Mouse (Mus musculus): Measurements from ENCODE around the gene Gm4881. TPM values are rescaled to one million over a fixed set of nuclear protein-coding genes. Genes with fewer than 3 reads are reported as not detected.

Gm4881 gene
- polyA plus RNA-seq, 1 experiment from 2014 or later: not detected

- peak; percentile 78 for TF ChIP-seq CTCF (IDR thresholded peaks at IDR 0.05; ENCODE audit: low read depth)
- H3K4me3 ChIP-seq (ENCODE audit: low read depth, low read length): peak within 1 kb of the TSS; percentile 98
- no peaks in the 10 kb centered on the region for H3K27me3 ChIP-seq (replicated peaks; ENCODE audit: control insufficient read depth, insufficient read depth, low read length)
- peaks cover 34% of the 10 kb centered on the region for H3K36me3 ChIP-seq (ENCODE audit: control insufficient read depth, insufficient read depth)
- peak within 1 kb of the TSS; percentile 87 for H3K27ac ChIP-seq (ENCODE audit: low read depth, low read length)
- ATAC-seq: peak; percentile 98
- H3K9me3 ChIP-seq (ENCODE audit: control insufficient read depth): no peaks in the 10 kb centered on the region
- peak within 1 kb of the TSS; percentile 78 for H3K4me2 ChIP-seq (replicated peaks; ENCODE audit: low read depth)
- WGBS: under 1% methylated on average over 57 of the region's 57 CpGs
- H3K9ac ChIP-seq (ENCODE audit: low read depth, low read length): peak within 1 kb of the TSS; percentile 100
- H3K4me1 ChIP-seq (replicated peaks; ENCODE audit: control insufficient read depth, insufficient read depth, low read length): 0 out of 2 replicates have a peak, but pooled peaks cover 6% of the 10 kb centered on the region
Measured at GRCm38 (mm10) chr7:24883896-24884692, 60.2 kb downstream of the Gm4881 start, which contains the start of gene Rps19. Gene Rps19 (plus strand): TSS chr7:24884371.

GRCm38 (mm10) chr7:24882416-24883199 is 61.7 kb downstream of the Gm4881 start:
- Histone ChIP-seq H3K4me1 (replicated peaks; ENCODE audit: control insufficient read depth, insufficient read depth, low read length) (0 out of 2 replicates have a peak, but pooled peaks cover 6% of the 10 kb centered on the region), H3K4me2 (replicated peaks; ENCODE audit: low read depth) (no peak overlapping the region), H3K9ac (ENCODE audit: low read depth, low read length) (no peak overlapping the region), H3K36me3 (ENCODE audit: control insufficient read depth, insufficient read depth) (peaks cover 20% of the 10 kb centered on the region), H3K4me3 (ENCODE audit: low read depth, low read length) (no peak overlapping the region), H3K9me3 (ENCODE audit: control insufficient read depth) (no peaks in the 10 kb centered on the region), H3K27ac (ENCODE audit: low read depth, low read length) (no peak overlapping the region), H3K27me3 (replicated peaks; ENCODE audit: control insufficient read depth, insufficient read depth, low read length) (no peaks in the 10 kb centered on the region)
- no peak for ATAC-seq
- TF ChIP-seq CTCF (IDR thresholded peaks at IDR 0.05; ENCODE audit: low read depth): no peak
- 90% methylated on average over 9 of the region's 9 CpGs for whole genome bisulfite sequencing

DNA sequence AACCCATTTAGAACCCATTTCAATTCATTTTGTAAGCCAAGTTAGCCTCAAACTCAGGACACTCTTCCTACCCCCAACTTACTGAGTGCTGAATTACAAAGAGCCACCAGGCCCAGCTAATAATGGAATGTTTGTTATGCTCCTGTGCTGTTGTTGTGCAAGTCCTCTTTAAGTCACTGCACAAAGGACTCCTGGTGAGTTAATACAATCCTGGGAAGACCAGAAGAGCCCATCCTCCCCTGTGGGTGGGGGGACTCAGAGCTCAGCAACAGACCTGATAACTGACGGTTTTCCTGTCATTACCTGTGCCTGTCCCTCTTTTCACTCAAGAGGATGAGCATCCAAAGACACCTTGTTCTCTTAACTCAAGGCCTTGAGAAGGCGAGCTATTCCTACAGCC is 64.7 kb downstream of the Gm4881 start:
- no peak for TF ChIP-seq CTCF (IDR thresholded peaks at IDR 0.05; ENCODE audit: low read depth)
- Histone ChIP-seq H3K4me2 (replicated peaks; ENCODE audit: low read depth) (no peak overlapping the region), H3K4me3 (ENCODE audit: low read depth, low read length) (no peak overlapping the region), H3K4me1 (replicated peaks; ENCODE audit: control insufficient read depth, insufficient read depth, low read length) (no peaks in the 10 kb centered on the region), H3K9me3 (ENCODE audit: control insufficient read depth) (no peaks in the 10 kb centered on the region), H3K27ac (ENCODE audit: low read depth, low read length) (no peak overlapping the region), H3K27me3 (replicated peaks; ENCODE audit: control insufficient read depth, insufficient read depth, low read length) (no peaks in the 10 kb centered on the region), H3K36me3 (ENCODE audit: control insufficient read depth, insufficient read depth) (no peaks in the 10 kb centered on the region), H3K9ac (ENCODE audit: low read depth, low read length) (no peak overlapping the region)
- 43% methylated on average over 2 of the region's 2 CpGs for WGBS
- ATAC-seq: no peak

DNA sequence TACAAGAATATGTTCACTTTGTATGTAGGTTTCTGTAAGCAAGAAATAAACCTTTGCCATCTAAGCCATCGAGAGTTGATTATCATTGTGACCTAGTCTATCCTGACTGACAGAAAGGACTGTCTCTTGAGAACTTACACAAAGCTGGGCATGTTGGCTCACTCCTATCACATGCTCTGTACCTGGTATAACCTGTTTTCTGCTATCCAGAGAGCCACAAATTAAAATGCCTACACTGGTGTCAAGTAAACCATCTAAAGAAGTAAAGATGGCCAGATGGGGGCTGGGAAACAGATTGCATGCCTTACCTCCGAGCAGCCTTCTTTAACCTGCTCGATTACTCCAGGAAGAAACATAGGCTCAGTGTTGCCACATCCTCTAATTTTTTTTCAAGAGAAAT is 66.7 kb downstream of the Gm4881 start:
- Histone ChIP-seq H3K4me3 (ENCODE audit: low read depth, low read length) (no peak overlapping the region), H3K4me1 (replicated peaks; ENCODE audit: control insufficient read depth, insufficient read depth, low read length) (no peaks in the 10 kb centered on the region), H3K9me3 (ENCODE audit: control insufficient read depth) (no peaks in the 10 kb centered on the region), H3K27ac (ENCODE audit: low read depth, low read length) (no peak overlapping the region), H3K9ac (ENCODE audit: low read depth, low read length) (no peak overlapping the region), H3K27me3 (replicated peaks; ENCODE audit: control insufficient read depth, insufficient read depth, low read length) (no peaks in the 10 kb centered on the region), H3K4me2 (replicated peaks; ENCODE audit: low read depth) (no peak overlapping the region), H3K36me3 (ENCODE audit: control insufficient read depth, insufficient read depth) (no peaks in the 10 kb centered on the region)
- WGBS: 66% methylated on average over 3 of the region's 3 CpGs
- TF ChIP-seq CTCF (IDR thresholded peaks at IDR 0.05; ENCODE audit: low read depth): no peak
- ATAC-seq: no peak

Small RNAs within 50 kb of the gene (microRNA-seq; reads per million reads assigned to microRNA genes)
- gene Mir7046 (not detected), gene Mir7047 (not detected)

Other genes with a start within 250 kb of the Gm4881 start
- gene BC049730, start 235.3 kb downstream of the Gm4881 start, polyA plus RNA-seq (2015; fragmentation: Nextera tagmentation; extraction: Ambion mirVana): not detected in 2 replicates
- gene Gm4763, start 217.6 kb downstream of the Gm4881 start, polyA plus RNA-seq (2015; fragmentation: Nextera tagmentation; extraction: Ambion mirVana): not detected in 2 replicates
- 0.69 and 1.1 TPM in 2 replicates for gene Cd177, start 184.2 kb downstream of the Gm4881 start, polyA plus RNA-seq (2015; fragmentation: Nextera tagmentation; extraction: Ambion mirVana)
- gene Ceacam10, start 167.3 kb downstream of the Gm4881 start, polyA plus RNA-seq (2015; fragmentation: Nextera tagmentation; extraction: Ambion mirVana): 0.29 and 0.37 TPM in 2 replicates
- 20.6 and 28.0 TPM in 2 replicates for gene Gm9844, start 82.3 kb downstream of the Gm4881 start, polyA plus RNA-seq (2015; fragmentation: Nextera tagmentation; extraction: Ambion mirVana)
- not detected in 2 replicates for gene Lypd4, start 74.6 kb downstream of the Gm4881 start, polyA plus RNA-seq (2015; fragmentation: Nextera tagmentation; extraction: Ambion mirVana)
- not detected in 2 replicates for gene Dmrtc2, start 74.4 kb downstream of the Gm4881 start, polyA plus RNA-seq (2015; fragmentation: Nextera tagmentation; extraction: Ambion mirVana)
- gene Rps19, start 60.1 kb downstream of the Gm4881 start, polyA plus RNA-seq (2015; fragmentation: Nextera tagmentation; extraction: Ambion mirVana): 1,134 and 1,200 TPM in 2 replicates
- 0.23 and 0.26 TPM in 2 replicates for gene Cd79a, start 47.1 kb downstream of the Gm4881 start, polyA plus RNA-seq (2015; fragmentation: Nextera tagmentation; extraction: Ambion mirVana)
- 32.6 and 35.9 TPM in 2 replicates for gene Arhgef1, start 41.6 kb downstream of the Gm4881 start, polyA plus RNA-seq (2015; fragmentation: Nextera tagmentation; extraction: Ambion mirVana)
- 127 and 129 TPM in 2 replicates for gene Rabac1, start 28.3 kb upstream of the Gm4881 start, polyA plus RNA-seq (2015; fragmentation: Nextera tagmentation; extraction: Ambion mirVana)
- 3.4 and 3.6 TPM in 2 replicates for gene Atp1a3, start 61.5 kb upstream of the Gm4881 start, polyA plus RNA-seq (2015; fragmentation: Nextera tagmentation; extraction: Ambion mirVana)
- gene Grik5, start 127.9 kb upstream of the Gm4881 start, polyA plus RNA-seq (2015; fragmentation: Nextera tagmentation; extraction: Ambion mirVana): 1.3 TPM in 2 replicates
- 11.6 and 12.1 TPM in 2 replicates for gene Zfp574, start 128.1 kb upstream of the Gm4881 start, polyA plus RNA-seq (2015; fragmentation: Nextera tagmentation; extraction: Ambion mirVana)
- 0.53 and 0.72 TPM in 2 replicates for gene Pou2f2, start 235.2 kb upstream of the Gm4881 start, polyA plus RNA-seq (2015; fragmentation: Nextera tagmentation; extraction: Ambion mirVana)